In the genomic region with DNA sequence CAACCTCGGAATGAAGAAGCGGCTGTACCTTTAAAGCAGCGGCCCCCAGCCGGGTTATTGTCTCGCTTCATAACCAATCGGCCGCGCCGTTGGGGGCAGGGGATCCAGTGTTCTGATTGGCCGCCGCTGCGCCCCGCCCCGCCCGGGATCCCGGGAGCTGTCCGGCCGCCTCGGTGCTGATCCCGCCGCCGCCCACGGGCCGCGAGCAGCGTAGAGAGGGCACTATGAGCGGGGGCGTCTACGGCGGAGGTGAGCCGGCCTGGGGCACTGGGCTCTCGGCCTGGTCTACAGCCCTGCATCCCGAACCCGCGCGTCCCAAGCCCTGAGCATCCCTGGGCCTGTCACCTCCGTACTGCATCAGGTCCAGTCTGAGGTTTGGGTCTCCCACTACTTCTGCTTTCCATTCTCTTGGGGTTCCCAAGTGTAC, we compare ENCODE assay signal across 8 mouse cellular contexts. TPM values are rescaled to one million over a fixed set of nuclear protein-coding genes. Genes with fewer than 3 reads are reported as not detected.
DNase-seq lines count a peak whose midpoint lies in the region; ATAC-seq lines count a peak whose summit lies in the region.

A gene (plus strand): TSS at position 107 of the 427 bp plus-strand sequence.

- H3K4me1 ChIP-seq in heart, embryonic 10.5 days = peaks cover 6% of the 10 kb centered on the region; the same call in 1 of the 2 replicates
- peaks cover 7% of the 10 kb centered on the region for H3K4me1 ChIP-seq in kidney, embryonic 15.5 days
- peaks cover 7% of the 10 kb centered on the region for H3K4me1 ChIP-seq in limb, embryonic 15.5 days
- peaks cover 19% of the 10 kb centered on the region for H3K4me1 ChIP-seq in midbrain, embryonic 16.5 days (ENCODE audit: control insufficient read depth, insufficient read depth, low read length)
- H3K4me1 ChIP-seq in stomach, embryonic 15.5 days = no peaks in the 10 kb centered on the region

- H3K4me3 ChIP-seq in heart, embryonic 10.5 days = peak within 1 kb of the TSS; percentile 40
- peak within 1 kb of the TSS; percentile 23 for H3K4me3 ChIP-seq in kidney, embryonic 15.5 days (replicated peaks)
- peak within 1 kb of the TSS; percentile 13 for H3K4me3 ChIP-seq in limb, embryonic 15.5 days
- peak within 1 kb of the TSS; percentile 84 for H3K4me3 ChIP-seq in midbrain, embryonic 16.5 days (ENCODE audit: low read depth, low read length)
- H3K4me3 ChIP-seq in stomach, embryonic 15.5 days (replicated peaks) = peak within 1 kb of the TSS; percentile 8; the same call in 1 of the 2 replicates

- ATAC-seq in kidney, embryonic 15.5 days (replicated peaks; ENCODE audit: low FRiP score) = peak; percentile 83
- ATAC-seq in limb, embryonic 15.5 days (ENCODE audit: insufficient number of reproducible peaks, low FRiP score, low TSS enrichment, low read depth) = peak; percentile 55; the same call in 1 of the 2 replicates
- peak; percentile 96 for ATAC-seq in midbrain, embryonic 16.5 days
- peak; percentile 68; the same call in 1 of the 2 replicates for ATAC-seq in stomach, embryonic 15.5 days (ENCODE audit: insufficient read depth, low FRiP score, low read depth)

- DNase-seq in spleen, adult 12 weeks (ENCODE audit: low spot score) = peak; percentile 46
- DNase-seq in spleen, adult 18-20 months = no peak
- DNase-seq in embryo, embryonic 9.5 days (ENCODE audit: extremely low spot score) = peak; percentile 85
- peak; percentile 87 for DNase-seq in heart, embryonic 10.5 days (ENCODE audit: low spot score)

- no peak within 1 kb of the TSS for H3K9ac ChIP-seq in kidney, embryonic 15.5 days
- no peak within 1 kb of the TSS for H3K9ac ChIP-seq in limb, embryonic 15.5 days
- peak within 1 kb of the TSS; percentile 91 for H3K9ac ChIP-seq in midbrain, embryonic 16.5 days (ENCODE audit: low read depth, low read length)
- no peak within 1 kb of the TSS for H3K9ac ChIP-seq in stomach, embryonic 15.5 days

- H3K27me3 ChIP-seq in heart, embryonic 10.5 days (ENCODE audit: insufficient read depth, poor library complexity, severe bottlenecking) = peaks cover 25% of the 10 kb centered on the region
- H3K27me3 ChIP-seq in kidney, embryonic 15.5 days = peaks cover 24% of the 10 kb centered on the region
- H3K27me3 ChIP-seq in limb, embryonic 15.5 days = peaks cover 20% of the 10 kb centered on the region
- no peaks in the 10 kb centered on the region for H3K27me3 ChIP-seq in midbrain, embryonic 16.5 days (ENCODE audit: control insufficient read depth, insufficient read depth, low read depth, low read length)
- peaks cover 14% of the 10 kb centered on the region; the same call in 1 of the 2 replicates for H3K27me3 ChIP-seq in stomach, embryonic 15.5 days (replicated peaks)

- H3K9me3 ChIP-seq in heart, embryonic 10.5 days = no peaks in the 10 kb centered on the region
- no peaks in the 10 kb centered on the region for H3K9me3 ChIP-seq in kidney, embryonic 15.5 days (replicated peaks)
- no peaks in the 10 kb centered on the region for H3K9me3 ChIP-seq in limb, embryonic 15.5 days
- no peaks in the 10 kb centered on the region for H3K9me3 ChIP-seq in midbrain, embryonic 16.5 days (replicated peaks; ENCODE audit: control insufficient read depth, low read length, poor library complexity, severe bottlenecking)
- no peaks in the 10 kb centered on the region for H3K9me3 ChIP-seq in stomach, embryonic 15.5 days

- H3K36me3 ChIP-seq in heart, embryonic 10.5 days = no peaks in the 10 kb centered on the region
- no peaks in the 10 kb centered on the region for H3K36me3 ChIP-seq in kidney, embryonic 15.5 days
- H3K36me3 ChIP-seq in limb, embryonic 15.5 days = no peaks in the 10 kb centered on the region
- no peaks in the 10 kb centered on the region for H3K36me3 ChIP-seq in midbrain, embryonic 16.5 days (ENCODE audit: control insufficient read depth, insufficient read depth, low read length)
- H3K36me3 ChIP-seq in stomach, embryonic 15.5 days = no peaks in the 10 kb centered on the region

- 1% methylated on average over 37 of the region's 37 CpGs for WGBS in heart, embryonic 10.5 days
- WGBS in kidney, embryonic 15.5 days = under 1% methylated on average over 37 of the region's 37 CpGs
- WGBS in limb, embryonic 15.5 days = 2% methylated on average over 37 of the region's 37 CpGs
- WGBS in midbrain, embryonic 16.5 days = under 1% methylated on average over 34 of the region's 37 CpGs
- under 1% methylated on average over 37 of the region's 37 CpGs for WGBS in stomach, embryonic 15.5 days

- no peak within 1 kb of the TSS for H3K27ac ChIP-seq in heart, embryonic 10.5 days
- no peak within 1 kb of the TSS for H3K27ac ChIP-seq in kidney, embryonic 15.5 days
- no peak within 1 kb of the TSS for H3K27ac ChIP-seq in limb, embryonic 15.5 days
- peak within 1 kb of the TSS; percentile 72 for H3K27ac ChIP-seq in midbrain, embryonic 16.5 days (ENCODE audit: low read length)
- H3K27ac ChIP-seq in stomach, embryonic 15.5 days = no peak within 1 kb of the TSS

- peak within 1 kb of the TSS; percentile 52 for H3K4me2 ChIP-seq in kidney, embryonic 15.5 days
- H3K4me2 ChIP-seq in limb, embryonic 15.5 days = peak within 1 kb of the TSS; percentile 41
- H3K4me2 ChIP-seq in midbrain, embryonic 16.5 days (ENCODE audit: low read length) = peak within 1 kb of the TSS; percentile 96
- peak within 1 kb of the TSS; percentile 47 for H3K4me2 ChIP-seq in stomach, embryonic 15.5 days

RNA-seq across cellular contexts. Expression of the gene that starts here (rescaled TPM):
- 0.07 TPM in 1 of 2 replicates, not detected in the other for polyA plus RNA-seq in heart, embryonic 10.5 days (2016; fragmentation: Nextera tagmentation; extraction: Ambion mirVana)
- 0.40 and 1.8 TPM in 2 replicates for polyA plus RNA-seq in kidney, embryonic 15.5 days (2015; fragmentation: Nextera tagmentation; extraction: Ambion mirVana)
- polyA plus RNA-seq in limb, embryonic 15.5 days (2015; fragmentation: Nextera tagmentation; extraction: Ambion mirVana) = 0.35 and 0.36 TPM in 2 replicates
- polyA plus RNA-seq in midbrain, embryonic 16.5 days (2015; fragmentation: Nextera tagmentation; extraction: Ambion mirVana) = 307 and 326 TPM in 2 replicates
- polyA plus RNA-seq in stomach, embryonic 15.5 days (2015; fragmentation: Nextera tagmentation; extraction: Ambion mirVana) = 4.5 and 5.1 TPM in 2 replicates

Comparison
In these comparisons a context has a peak if more than half of its experiments do, and no peak if none do; other contexts are left out.
1. RNA of the gene that starts here (polyA plus RNA-seq): 307 to 326 TPM in midbrain, embryonic 16.5 days; 4.5 to 5.1 TPM in stomach, embryonic 15.5 days, 0.40 to 1.8 TPM in kidney, embryonic 15.5 days, 0.35 to 0.36 TPM in limb, embryonic 15.5 days and 0.07 TPM in heart, embryonic 10.5 days; every median in the first group is over 10 times any median in the second.
2. DNase-seq: peak in spleen, adult 12 weeks (single experiment) and embryo, embryonic 9.5 days (single experiment); none in spleen, adult 18-20 months (0 of 2).
3. Peak in DNase-seq and H3K4me3 ChIP-seq in heart, embryonic 10.5 days; RNA of the gene not detected or under 1 TPM.
4. Peak in ATAC-seq, H3K4me3 ChIP-seq and H3K4me2 ChIP-seq in limb, embryonic 15.5 days; RNA of the gene not detected or under 1 TPM.
5. H3K4me3 ChIP-seq: peak in every context shown above with its lines; median percentile 84 in midbrain, embryonic 16.5 days; 40 in heart, embryonic 10.5 days; 23 in kidney, embryonic 15.5 days; 13 in limb, embryonic 15.5 days; 8 in stomach, embryonic 15.5 days.
6. H3K4me2 ChIP-seq: peak in every context shown above with its lines; median percentile 96 in midbrain, embryonic 16.5 days; 52 in kidney, embryonic 15.5 days; 47 in stomach, embryonic 15.5 days; 41 in limb, embryonic 15.5 days.
7. Peak in every context shown above with its lines, with median percentiles within 50 percentile points of each other: ATAC-seq.